Mouse (Mus musculus) natural killer cell, adult 2 months (primary cell): ENCODE data around the gene Vtn.

Source experiments
- DNase-seq, 2 experiments: peaks; one replicate each; pipeline ENCODE4 v3.0.0; 2022; ENCODE audit warnings: low spot score in 2 of 2

Gene Vtn

DNA sequence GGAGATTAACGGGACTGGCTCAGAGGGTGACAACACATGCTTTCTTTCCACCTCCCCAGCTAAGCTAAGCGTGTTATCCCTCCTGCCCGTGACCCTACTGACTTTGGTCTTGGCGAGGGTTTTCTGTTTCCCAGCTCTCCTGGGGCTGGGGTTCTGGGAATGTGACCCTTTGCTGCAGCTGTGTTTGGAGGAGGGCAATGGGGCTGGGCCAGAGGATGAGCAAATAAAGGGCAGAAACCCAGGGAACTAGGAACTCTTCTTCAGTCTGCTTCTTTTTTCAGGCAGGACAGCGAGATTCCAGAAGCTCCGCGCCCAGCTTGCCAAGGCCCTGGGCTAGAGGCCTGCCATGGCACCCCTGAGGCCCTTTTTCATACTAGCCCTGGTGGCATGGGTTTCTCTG lies at the start of gene Vtn:
Gene Vtn (plus strand): TSS at position 88 of the 400 bp plus-strand sequence.
- DNase-seq, result no peak

DNA sequence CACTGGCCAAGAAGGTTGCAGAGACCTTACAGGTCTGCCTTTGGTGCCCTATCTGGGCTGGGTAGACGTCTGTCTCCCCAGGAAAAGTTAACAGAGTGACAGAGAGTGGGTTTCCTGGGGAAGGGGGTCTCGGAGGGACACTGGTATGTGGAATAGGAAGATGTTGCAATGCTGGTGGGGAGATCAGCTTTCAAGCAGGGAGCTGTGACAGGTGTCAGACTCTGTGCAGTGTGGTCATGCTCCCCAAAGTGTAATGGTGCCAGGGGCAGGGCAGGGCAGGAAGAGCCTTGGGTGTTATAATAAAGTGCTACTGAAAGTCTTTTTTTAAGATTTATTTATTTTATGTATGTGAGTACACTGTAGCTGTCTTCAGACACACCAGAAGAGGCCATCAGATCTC lies 48.6 kb upstream of the Vtn start:
- no peak for DNase-seq

DNA sequence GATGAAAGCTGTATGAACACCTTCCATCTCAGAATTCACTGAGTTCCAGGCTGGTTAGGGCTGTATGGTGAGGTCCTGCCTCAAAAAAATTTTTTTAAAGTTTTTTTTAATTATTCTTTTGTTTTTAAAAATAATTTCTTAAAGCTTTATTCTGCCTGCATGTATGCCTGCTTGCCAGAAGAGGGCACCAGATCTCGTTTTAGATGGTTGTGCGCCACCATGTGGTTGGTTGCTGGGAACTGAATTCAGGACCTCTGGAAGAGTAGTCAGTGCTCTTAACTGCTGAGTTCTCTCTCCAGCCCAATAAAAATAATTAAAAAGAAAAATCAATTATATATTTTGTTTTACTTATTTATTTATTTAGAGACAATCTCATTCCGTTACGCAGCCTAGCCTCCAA lies 45.2 kb upstream of the Vtn start:
- DNase-seq, result peak; percentile 63 to 79

DNA sequence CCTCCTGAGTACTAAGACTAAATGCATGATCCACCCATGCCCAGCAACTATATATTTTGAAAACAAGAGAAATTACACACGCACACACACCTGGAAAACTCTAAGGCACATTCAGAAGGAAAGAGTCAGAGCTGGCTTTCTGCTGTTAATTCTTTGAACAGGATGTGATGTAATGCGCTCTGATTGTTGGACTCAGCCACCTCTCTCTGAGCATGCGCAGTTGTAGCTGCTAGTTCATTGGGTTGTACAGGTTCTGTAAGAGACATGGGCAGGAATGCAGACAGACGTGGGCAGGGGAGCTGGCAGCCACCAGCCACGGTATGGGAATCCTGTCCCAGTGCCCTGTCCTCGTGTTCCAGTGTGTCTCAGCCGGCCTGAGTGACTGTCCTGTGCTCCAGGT lies 44.6 kb upstream of the Vtn start:
- DNase-seq, result no peak

DNA sequence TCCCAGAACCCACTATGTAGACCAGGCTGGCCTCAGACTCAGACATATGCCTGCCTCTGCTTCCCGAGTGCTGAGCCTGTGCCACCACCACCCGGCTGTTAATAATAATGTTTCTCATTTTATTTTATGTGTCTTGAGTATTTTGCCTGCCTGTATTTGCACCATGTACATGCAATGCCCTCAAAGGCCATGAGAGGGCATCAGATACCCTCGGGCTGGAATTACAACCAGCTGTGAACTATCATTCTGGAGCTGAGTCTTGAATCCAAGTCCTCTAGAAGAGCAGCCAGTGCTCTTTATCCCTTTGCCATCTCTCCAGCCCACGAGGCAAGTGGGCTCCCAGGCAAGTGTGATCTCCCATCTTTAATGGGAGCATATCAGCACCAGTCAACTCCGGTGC lies 43.6 kb upstream of the Vtn start:
- DNase-seq, result peak in 1 of 2 experiments; percentile 33

DNA sequence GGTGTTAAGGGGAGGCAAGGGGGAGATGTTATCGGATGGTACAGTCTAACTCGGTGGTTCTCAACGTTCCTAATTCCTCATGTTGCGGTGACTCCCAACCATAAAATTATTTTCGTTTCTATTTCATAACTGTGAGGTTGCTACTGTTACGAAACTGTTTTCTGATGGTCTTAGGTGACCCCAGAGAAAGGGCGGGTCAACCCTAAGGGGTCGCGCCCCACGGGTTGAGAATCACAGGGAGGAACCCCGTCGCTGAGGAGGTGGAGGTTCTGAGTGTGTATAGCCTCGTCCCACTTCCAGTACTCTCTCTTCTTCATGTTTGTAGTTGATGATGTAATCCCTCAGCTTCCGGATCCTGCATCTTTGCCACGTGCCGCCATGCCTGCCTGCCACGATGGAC lies 40.2 kb upstream of the Vtn start:
- DNase-seq, result no peak

DNA sequence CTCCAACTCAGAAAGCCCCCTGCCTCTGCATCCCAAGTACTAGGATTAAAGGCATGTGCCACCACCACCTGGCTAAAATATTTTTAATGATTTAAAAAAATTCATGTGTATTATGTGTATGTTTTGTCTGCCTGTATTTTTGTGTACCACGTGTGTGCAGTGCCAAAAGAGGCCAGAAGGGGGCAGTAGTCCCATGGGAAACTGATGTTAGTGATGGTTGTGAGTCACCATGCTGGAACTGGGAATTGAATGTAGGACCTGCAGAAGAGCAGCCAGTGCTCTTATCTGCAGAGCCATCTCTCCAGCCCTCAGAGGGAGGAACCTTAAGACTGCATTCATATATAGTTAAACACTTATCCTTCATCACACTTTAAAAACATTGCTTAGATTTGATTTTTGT lies 37.0 kb upstream of the Vtn start:
- DNase-seq, result no peak

DNA sequence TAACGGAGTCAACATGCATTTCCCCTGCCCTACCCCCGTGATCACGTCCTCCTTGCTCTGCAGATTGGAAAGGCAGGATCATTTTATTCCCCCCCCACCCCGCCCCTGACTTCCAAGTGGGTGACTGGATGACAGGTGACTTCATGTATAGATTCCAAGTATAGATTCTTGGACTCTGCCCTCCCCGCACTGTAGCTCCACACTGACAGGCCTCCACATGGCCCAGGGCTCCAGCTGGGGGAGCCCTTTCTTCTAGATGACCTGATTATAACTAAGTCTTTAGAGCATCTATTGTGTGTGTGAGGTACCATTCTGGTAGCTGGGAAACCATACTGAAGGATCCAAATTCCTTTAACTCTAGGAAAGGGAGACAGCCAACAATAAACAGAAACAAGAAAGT lies 36.2 kb upstream of the Vtn start:
- DNase-seq, result no peak

DNA sequence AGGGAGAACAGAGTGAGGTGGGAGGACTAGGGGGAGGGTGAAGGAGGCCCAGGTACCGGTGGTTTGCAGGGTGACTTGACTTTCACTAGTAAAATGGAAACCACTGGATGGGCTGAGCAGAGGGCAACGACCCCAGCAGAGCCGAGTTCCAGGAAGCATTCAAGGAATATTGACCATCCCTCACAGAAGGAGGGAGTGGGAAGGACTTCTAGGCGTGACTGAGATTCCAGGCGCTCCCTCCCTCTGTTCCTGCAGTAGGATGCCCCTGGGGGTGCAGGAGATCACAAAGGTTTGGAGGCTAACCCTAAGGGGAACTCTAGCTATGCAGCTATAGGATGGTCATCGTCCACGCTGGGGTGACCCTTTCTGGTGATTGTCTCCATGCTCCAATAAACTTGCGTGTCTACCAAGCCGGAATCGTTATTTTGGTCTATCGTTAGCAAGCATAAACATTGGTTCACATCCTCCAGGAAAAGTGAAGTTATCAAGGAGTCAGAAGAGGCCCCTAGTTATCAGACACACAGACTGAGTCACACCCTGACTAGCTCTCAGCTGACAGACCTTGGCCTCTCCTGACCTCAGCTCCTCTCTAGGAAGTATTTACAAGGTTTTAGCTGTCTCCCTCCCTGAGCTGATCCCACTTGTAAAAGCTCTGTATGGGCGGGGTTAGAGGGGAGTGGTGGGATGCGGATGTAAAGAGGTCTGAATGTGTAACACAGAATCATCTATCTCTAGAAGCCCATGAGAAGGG lies 35.4 kb upstream of the Vtn start:
- DNase-seq, result no peak

DNA sequence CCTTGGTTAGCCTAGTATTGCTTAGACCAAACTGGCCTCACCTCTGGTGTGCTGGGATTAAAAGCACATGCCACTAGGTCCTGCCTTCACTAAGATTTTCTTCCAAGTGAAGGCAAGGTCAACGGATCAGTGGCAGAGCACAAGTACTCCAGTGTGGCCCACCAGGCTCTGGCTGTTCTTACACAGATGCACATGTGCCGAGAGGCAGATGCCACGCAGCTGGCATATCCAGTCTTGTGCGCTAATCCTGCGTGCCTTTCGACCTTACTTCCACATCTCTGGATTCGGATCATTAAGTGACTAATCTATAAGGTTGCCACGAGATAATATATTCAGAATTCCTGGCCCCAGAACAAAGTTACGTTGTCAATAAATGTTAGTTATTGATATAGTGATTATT lies 33.8 kb upstream of the Vtn start:
- DNase-seq, result no peak

DNA sequence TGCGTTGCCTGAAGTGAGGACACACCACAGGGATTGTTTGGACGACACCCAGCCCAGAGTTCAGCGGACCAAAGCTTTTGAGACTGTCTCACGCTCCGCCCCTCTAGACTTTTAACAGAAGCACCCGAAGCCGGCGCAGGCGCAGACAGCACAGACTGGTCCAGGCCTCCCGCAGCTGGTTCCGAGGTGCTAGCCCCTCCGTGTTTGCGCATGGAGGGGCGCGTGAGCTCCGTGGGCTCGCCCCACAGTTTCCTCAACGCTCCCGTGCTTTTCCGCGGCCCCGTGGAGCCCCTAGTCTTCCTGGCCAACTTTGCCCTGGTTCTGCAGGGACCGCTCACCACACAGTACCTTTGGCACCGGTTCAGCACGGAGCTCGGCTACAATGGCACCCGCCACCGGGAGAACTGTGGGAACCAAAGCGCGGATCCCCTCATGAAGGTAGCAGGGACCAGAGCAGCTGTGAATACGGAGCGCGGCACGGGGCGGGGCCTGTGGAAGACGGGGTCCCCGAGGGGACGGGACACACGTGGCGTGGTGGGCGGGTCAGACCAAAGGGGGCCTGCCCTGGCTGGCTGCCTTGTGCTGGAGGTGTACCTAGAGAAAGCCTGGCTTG lies 33.2 kb upstream of the Vtn start, which contains the start of gene Slc46a1:
Gene Slc46a1 (plus strand): TSS at position 130 of the 613 bp plus-strand sequence.
- DNase-seq, result peak; percentile 28 to 58

DNA sequence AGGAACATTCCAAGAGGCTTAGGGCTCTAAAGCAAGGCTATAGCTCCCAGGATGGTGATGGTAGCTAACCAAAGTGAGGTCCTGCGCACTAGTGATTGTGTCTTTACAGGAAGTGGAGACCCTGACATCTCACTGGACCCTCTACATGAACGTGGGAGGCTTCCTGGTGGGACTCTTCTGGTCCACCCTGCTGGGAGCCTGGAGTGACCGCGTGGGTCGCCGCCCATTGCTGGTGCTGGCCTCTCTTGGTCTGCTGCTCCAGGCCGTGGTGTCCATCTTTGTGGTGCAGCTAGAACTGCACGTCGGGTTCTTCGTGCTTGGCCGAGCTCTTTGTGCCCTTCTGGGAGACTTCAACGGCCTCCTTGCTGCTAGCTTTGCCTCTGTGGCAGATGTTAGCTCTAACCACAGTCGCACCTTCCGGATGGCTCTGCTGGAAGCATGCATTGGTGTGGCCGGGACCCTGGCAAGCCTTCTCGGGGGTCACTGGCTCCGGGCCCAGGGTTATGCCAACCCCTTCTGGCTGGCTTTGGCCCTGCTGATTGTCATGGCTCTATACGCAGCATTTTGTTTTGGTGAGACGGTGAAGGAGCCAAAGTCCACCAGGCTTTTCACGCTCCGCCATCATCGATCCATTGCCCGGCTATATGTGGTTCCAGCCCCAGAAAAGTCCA lies 32.5 kb upstream of the Vtn start:
- no peak for DNase-seq

DNA sequence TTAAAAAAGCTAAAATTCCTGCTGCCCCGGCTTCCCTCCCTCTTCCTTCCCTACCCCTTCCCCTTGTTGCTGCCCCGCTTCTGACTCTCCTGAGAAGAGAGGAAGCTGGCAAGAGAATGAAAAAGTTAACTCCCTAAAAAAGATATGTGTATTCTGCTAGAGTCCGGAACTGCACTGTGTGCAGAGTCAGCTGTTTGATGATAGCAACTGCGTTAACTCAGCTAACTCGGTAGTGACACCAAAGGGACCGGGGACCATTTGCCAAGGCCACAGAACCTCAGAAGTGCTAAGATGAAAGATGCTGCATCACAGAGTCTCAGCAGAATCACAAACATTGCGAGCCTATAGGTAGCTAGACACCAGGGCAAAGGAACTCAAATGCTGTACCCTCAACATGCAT lies 31.4 kb upstream of the Vtn start:
- DNase-seq, result no peak

DNA sequence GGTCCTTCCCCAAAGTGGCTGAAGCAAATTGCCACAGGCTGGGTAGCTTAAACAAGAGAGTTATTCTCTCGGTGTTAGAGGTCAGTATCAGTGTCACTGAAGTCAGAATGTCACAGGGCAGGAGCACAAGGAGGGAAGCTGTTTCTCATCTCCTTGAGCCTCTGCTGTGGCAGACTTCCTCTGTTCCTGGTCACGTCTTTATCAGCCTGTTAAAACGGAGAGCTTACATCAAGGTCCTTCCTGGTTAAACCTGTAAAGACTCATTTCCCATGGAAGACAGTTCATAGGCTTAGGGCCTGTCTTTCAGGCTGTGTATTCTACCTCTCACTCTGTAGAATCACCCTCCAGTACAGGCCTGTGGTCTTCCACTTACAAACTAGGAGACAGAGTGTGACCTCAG lies 31.0 kb upstream of the Vtn start:
- no peak for DNase-seq

DNA sequence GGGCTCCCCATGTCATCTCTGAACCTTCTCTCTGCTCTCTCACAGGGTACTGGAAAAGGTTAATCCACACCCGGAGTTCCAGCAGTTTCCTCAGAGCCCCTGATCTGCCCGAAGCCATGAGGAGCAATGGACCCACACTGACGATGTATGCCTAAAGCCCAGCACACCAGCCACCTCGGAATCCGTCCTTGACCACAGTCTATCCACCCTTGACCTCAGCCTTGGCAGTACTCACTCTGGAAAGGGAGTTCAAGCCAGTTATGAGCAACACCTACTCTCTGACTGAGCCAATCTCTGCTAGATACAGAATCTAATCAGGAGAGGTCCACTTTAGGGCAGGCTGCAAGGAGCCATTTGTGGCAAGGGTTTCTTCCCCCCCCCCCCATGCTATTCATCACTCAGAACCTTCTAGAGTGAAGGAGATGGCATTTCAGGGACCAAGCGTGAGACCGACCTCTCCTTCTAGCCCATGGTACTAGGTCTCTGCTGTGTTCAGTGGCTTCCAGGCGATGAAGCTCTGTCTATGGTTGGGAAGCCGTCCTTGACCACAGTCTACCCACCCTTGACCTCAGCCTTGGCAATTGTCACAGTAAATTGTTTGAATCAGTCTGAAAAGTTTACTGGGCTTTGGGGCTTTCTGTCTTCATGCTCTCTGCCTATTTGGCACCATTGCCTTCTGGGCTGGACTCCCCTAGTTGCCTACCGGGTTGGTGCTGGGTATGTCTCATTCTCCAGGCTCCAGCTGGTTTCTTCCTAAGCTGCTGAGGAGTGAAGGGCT lies 27.4 kb upstream of the Vtn start:
- DNase-seq, result no peak

DNA sequence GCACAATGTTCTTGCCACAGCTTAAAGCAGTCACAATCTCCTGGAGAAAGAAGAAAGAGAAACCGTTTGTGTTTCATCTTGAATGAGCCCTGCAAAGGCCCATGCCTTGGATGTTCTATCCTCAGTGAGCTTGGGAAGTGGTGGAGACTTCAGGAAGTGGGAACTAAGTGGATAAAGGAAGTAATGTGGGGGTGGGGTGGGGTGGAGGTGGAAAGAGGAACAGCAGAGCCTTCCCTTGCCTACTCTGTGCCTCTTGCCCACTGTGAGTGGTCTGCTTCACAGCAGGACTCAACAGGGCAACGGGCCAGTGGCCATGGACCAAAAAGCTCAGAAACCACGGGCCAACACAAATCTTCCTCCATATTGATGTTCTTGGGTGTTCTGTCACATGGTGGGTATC lies 23.6 kb upstream of the Vtn start:
- no peak for DNase-seq

DNA sequence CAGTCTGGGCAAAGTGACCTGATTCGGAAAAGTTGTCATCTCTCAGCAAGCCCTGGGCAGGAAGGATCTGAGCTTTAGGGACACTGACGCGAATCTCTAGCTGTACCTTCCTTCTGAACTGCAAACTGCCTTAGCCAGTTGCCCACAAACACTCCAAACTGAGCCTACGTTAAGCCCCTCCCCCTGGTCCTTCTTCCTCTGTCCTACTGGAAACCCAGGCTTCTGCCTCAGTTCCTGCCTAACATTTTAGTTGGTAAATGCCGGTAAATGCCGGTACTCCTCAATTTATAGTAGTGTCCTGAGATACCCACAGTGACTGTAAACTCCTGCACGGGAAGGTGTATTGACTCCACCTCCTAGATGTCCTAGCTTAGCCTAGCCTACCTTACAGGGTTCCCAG lies 15.3 kb upstream of the Vtn start:
- DNase-seq, result no peak

DNA sequence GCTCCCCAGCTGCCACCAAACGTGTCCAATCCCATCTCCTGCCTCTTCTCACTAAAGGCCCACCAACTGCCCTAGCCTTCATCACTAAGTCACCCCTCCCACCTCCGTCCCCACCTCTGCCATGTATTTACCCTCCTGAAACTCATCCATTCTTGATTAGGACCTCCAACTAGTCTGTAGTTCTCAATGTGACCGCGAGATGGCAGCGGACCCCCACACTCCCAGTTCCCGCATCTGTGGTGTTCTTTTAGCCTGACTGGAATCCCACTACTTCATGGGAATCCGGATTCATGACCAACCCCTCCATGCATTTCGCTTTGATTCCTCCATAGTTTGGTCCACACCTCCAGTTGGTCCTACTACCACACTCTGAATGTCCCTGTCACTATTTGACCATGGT lies 10.7 kb upstream of the Vtn start:
- DNase-seq, result peak; percentile 34 to 59

DNA sequence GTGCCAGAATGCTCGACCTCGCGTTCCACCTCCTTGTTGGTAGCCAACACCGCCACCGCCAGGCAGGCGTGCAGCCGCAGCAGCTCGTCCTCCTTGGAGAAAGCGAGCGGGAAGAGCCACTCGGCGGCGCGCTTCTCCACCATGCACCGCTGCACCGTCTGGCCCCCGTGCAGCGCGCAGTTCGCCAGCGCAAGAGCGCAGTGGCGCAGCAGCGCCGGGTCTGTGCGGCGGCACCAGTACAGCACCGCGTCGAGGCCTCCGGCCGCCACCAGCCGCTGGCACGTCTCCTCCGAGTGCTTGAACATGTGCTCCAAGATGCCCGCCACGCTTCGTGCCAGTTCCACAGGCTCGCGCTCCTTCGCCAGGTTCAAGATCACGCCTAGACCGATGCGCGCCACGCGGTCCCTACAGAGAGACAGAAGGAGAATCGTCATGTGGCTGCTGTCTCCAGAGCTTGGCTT lies 8.1 kb upstream of the Vtn start:
- DNase-seq, result no peak

DNA sequence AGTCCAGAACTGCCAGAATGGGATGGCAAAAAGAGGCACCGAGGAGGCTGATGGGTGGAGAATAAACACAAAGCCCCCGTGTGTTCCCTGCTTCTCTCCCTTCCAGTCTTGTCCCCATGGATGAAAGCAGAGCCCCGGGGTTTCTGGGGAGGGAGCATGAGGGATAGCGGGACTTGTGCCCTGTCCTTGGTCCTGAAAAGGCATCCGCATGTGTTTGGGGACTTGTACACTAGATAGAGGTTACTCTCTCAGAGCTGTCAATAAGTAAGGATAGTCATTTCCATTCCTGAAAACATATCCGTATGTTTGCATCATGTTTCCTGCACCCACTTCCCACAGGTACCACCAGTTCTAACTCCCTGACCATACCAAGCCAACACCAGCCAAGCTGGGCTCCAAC lies 3.0 kb upstream of the Vtn start:
- DNase-seq, result no peak

DNA sequence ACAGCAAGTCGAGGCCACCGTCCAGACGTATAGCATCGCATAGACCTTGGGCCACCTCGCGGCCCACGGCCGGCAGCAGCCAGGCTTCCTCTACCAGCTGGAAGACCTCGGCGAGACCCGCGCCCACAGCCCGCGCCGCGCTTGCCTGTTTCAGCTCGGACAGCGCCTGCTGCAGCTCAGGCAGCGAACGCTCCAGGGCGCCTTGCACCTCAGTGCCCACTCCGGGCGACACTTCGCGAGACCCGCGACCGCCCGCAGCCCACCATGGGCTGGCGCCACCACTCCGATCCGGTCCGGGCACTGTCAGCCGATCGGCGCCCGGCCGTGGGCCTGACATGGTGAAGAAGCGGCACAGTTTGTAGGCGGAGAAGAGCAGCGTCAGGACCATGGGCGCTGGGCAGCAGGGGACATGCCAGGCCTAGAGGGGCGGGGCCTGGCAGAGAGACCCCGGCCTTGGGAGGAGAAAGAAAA lies 1.8 kb upstream of the Vtn start:
- peak in 1 of 2 experiments; percentile 29 for DNase-seq
